Mouse (Mus musculus): ENCODE results near the gene Gal3st2.
"Not testable (repeated sequence)": the region's sequence is repeated elsewhere in the genome, so short reads cannot be mapped to it uniquely, and the experiment has no call there.

The Gal3st2 gene

DNA sequence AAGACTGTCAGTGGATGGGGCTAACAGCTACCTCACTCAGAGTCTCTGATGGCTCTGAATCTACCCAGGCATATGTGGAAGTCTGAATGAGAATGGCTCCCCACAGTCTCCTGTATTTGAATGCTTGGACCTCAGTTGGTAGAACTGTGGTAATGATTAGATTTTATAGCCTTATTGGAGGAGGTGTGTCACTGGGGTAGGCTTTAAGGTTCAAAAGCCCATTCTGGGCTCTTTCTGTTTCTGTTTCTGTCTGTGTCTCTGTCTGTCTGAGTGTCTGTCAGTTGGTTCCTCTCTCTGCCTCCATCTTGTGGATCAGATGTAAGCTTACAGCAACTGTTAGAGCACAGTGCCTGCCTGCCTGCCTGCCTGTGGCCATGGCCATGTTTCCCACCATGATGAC, 1.5 kb upstream of the Gal3st2 start:
- DNase-seq (ENCODE audit: extremely low spot score, low read depth, low spot score): no peak

GRCm38 (mm10) chr1:93871594-93872105, 10.5 kb downstream of the Gal3st2 start:
- DNase-seq (ENCODE audit: extremely low spot score, low read depth, low spot score): not testable (repeated sequence)

GRCm38 (mm10) chr1:93874405-93874804, 13.3 kb downstream of the Gal3st2 start:
- DNase-seq (ENCODE audit: extremely low spot score, low read depth, low spot score): not testable (repeated sequence)

GRCm38 (mm10) chr1:93881778-93882177, 20.7 kb downstream of the Gal3st2 start:
- DNase-seq (ENCODE audit: extremely low spot score, low read depth, low spot score): not testable (repeated sequence)

DNA sequence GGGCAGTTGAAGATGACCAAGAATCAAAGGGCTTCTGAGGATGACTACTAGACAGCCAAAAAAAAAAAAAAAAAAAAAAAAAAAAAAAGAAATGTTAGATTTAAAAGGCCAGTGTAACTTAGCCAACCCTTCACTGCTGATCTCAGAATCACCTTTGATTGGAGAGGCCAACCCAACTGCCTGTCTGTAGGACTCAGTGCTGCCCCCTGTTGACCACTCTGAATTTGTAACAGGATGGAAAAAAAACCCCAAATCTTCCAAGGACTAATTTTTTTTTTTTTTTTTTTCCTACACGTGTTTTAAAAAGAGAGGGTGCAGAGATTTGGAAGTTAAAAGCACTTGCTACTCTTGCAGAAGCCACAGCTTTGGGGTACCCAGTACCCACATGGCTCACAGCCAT, 29.8 kb downstream of the Gal3st2 start:
- not testable (repeated sequence) for DNase-seq (ENCODE audit: extremely low spot score, low read depth, low spot score)

DNA sequence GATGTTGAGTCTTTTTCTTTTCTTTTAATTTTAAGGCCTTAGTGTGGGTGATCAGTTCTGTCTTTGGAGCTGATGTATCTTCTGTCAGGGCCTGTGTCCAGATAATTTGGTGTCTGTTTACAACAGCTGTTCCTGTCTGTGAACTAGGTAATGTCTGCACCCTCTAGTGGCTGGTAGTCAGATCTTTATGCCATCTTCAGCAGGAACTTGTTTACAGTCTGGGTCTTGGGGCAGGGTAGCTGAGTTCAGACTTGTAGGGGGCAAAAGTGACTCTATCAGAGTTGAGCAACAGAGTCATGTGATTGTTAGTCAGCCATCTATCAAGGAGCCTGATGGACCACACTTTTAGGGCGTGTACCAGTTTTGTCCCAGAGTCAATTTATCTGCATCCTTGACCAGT, 36.3 kb downstream of the Gal3st2 start:
- DNase-seq (ENCODE audit: extremely low spot score, low read depth, low spot score): not testable (repeated sequence)

GRCm38 (mm10) chr1:93901291-93901690, 40.2 kb downstream of the Gal3st2 start:
- DNase-seq (ENCODE audit: extremely low spot score, low read depth, low spot score): not testable (repeated sequence)

- DNase-seq (ENCODE audit: extremely low spot score, low read depth, low spot score): not testable (repeated sequence)
Measured at GRCm38 (mm10) chr1:93906690-93907089, 45.6 kb downstream of the Gal3st2 start.

- DNase-seq (ENCODE audit: extremely low spot score, low read depth, low spot score): not testable (repeated sequence)
Measured at GRCm38 (mm10) chr1:93908977-93909586, 48.0 kb downstream of the Gal3st2 start.

DNA sequence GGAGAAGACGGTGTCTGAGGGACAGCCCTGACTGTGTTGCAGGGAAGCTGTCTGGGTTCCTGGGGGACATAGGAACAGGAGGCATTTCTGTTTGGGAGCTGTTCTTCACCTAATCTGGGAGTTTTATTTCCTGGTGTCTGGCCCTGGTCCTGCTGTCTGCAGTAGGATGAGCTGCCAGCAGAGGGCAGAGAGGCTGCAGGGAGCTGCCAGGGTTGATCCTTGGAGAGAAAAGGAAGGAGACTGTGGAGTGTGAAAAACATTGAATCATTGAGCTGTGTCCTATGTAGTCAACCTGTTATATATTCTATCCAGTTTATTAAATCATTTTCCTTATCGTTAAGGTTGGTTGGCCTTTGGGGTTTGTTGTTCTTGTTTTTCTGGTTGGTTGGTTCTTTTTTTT, 50.8 kb downstream of the Gal3st2 start:
- DNase-seq (ENCODE audit: extremely low spot score, low read depth, low spot score): not testable (repeated sequence)

DNA sequence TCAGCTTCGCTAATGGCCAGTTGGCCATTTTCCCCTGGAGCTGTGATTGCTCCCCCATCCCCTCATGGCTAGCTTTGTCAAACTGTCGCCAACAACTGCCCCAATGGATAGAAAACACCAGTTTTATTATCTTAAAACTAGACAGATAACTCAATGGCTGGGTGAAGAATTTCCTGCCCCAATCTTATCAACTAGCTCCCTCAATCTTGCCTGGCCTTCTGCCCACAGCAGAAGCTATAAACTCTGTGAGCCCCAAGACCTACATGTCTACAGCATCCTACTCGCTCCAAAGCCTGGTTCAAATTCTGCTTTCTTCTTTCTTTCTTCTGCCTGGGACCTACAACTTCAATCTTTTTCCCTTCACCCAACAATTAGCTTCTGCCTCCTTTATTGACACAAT, 56.1 kb downstream of the Gal3st2 start:
- not testable (repeated sequence) for DNase-seq (ENCODE audit: extremely low spot score, low read depth, low spot score)

DNA sequence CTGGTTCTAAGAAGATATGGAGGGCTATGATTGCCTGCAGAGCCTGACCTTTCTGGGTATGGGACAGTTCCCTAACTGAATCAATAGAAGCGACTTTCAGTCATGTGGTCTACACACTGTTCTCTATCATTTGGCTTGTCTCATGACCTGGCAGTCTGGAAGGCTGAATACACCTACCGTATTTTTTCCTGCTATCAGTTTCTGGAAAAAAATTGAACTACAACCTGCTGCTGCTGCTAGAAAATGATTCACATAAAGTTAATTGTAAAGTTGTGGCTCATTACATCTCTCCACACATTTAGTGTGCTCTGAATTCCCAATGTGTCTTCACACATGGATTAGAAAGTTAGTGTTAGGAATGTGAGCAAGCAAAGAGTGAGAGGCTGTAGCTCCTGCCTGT, 56.9 kb downstream of the Gal3st2 start, which contains the start of gene Gal3st2b:
Gene Gal3st2b (plus strand): TSS at position 301 of the 400 bp plus-strand sequence.
- not testable (repeated sequence) for DNase-seq (ENCODE audit: extremely low spot score, low read depth, low spot score)

DNA sequence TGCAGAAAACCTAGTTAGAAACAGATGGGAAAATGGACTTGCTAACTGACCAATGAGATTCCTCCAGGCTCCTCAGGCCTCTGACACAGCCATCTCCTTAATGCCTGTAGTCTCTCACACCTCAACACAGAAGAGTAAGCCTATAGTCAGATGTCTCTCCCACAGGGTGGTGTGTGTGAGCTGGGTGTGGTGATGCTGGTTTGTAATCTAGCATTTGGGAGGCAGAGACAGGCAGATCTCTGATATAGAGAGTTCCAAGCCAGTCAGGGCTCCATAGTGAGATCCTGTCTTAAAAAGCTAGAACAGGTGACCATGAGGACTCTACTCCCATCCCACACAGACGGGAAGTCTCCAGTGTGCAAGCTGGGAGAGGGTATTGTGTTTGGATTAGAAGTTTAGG, 57.7 kb downstream of the Gal3st2 start:
- DNase-seq (ENCODE audit: extremely low spot score, low read depth, low spot score): not testable (repeated sequence)

GRCm38 (mm10) chr1:93919321-93919720, 58.2 kb downstream of the Gal3st2 start:
- not testable (repeated sequence) for DNase-seq (ENCODE audit: extremely low spot score, low read depth, low spot score)

DNA sequence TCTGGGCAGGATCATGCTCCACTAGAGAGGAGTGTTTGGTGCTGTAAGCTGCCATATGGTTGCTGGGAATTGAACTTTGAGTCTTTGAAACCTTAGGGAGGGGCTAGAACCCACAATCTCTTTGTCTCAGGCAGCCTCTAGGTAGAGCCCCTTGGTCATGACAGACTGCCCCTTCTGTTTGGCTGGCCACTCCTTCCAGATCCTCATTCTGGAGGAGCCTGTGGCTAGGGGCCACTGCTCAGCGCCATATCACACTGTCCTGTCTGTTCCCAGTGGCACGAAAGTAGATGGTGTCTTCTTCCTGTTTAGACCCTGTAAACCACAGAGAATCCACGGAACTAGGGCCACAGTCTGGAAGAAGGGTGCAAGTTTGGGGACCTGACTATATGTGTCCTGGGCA, 61.5 kb downstream of the Gal3st2 start:
- not testable (repeated sequence) for DNase-seq (ENCODE audit: extremely low spot score, low read depth, low spot score)

GRCm38 (mm10) chr1:93923098-93923497, 62.0 kb downstream of the Gal3st2 start:
- DNase-seq (ENCODE audit: extremely low spot score, low read depth, low spot score): not testable (repeated sequence)

All from hindlimb bud, embryonic 11.5 days (tissue).